Mouse (Mus musculus) fibroblast of lung, adult 2 months (primary cell): ENCODE results near the gene Kcnip1.

Source experiments
- DNase-seq: peaks from one replicate; pipeline ENCODE4 v3.0.0-alpha.2; 2011; ENCODE audit warnings: low read depth

Kcnip1 gene

GRCm38 (mm10) chr11:33751503-33751902 lies 241.4 kb downstream of the Kcnip1 start:
- no peak for DNase-seq

- no peak for DNase-seq
Observed at GRCm38 (mm10) chr11:33749979-33750378, 243.0 kb downstream of the Kcnip1 start.

- DNase-seq = no peak
Observed at GRCm38 (mm10) chr11:33749408-33749807, 243.5 kb downstream of the Kcnip1 start.

GRCm38 (mm10) chr11:33748754-33749153 lies 244.2 kb downstream of the Kcnip1 start:
- no peak for DNase-seq

GRCm38 (mm10) chr11:33747402-33747955 lies 245.5 kb downstream of the Kcnip1 start:
- no peak for DNase-seq

- no peak for DNase-seq
Observed at GRCm38 (mm10) chr11:33746402-33746801, 246.6 kb downstream of the Kcnip1 start.

- DNase-seq = no peak
Observed at GRCm38 (mm10) chr11:33745821-33746329, 247.1 kb downstream of the Kcnip1 start.

- DNase-seq = no peak
Observed at GRCm38 (mm10) chr11:33744429-33744828, 248.5 kb downstream of the Kcnip1 start.

GRCm38 (mm10) chr11:33740187-33740586 lies 252.8 kb downstream of the Kcnip1 start:
- no peak for DNase-seq

- no peak for DNase-seq
Observed at GRCm38 (mm10) chr11:33736426-33736825, 256.5 kb downstream of the Kcnip1 start.

GRCm38 (mm10) chr11:33733269-33733668 lies 259.7 kb downstream of the Kcnip1 start:
- DNase-seq = peak; percentile 22

- DNase-seq = no peak
Observed at GRCm38 (mm10) chr11:33732358-33732757, 260.6 kb downstream of the Kcnip1 start.

- DNase-seq = peak; percentile 12
Observed at GRCm38 (mm10) chr11:33721297-33721696, 271.7 kb downstream of the Kcnip1 start.

- DNase-seq = no peak
Observed at GRCm38 (mm10) chr11:33706777-33707176, 286.2 kb downstream of the Kcnip1 start.

- DNase-seq = no peak
Observed at GRCm38 (mm10) chr11:33701958-33702459, 290.9 kb downstream of the Kcnip1 start.

GRCm38 (mm10) chr11:33701236-33701957 lies 291.6 kb downstream of the Kcnip1 start:
- DNase-seq = no peak

GRCm38 (mm10) chr11:33700725-33701124 lies 292.2 kb downstream of the Kcnip1 start:
- no peak for DNase-seq

- no peak for DNase-seq
Observed at GRCm38 (mm10) chr11:33690181-33690580, 302.8 kb downstream of the Kcnip1 start.

GRCm38 (mm10) chr11:33685904-33686303 lies 307.0 kb downstream of the Kcnip1 start:
- DNase-seq = no peak

GRCm38 (mm10) chr11:33680151-33680550 lies 312.8 kb downstream of the Kcnip1 start:
- DNase-seq = no peak

GRCm38 (mm10) chr11:33670105-33670965 lies 322.6 kb downstream of the Kcnip1 start:
- DNase-seq = no peak

GRCm38 (mm10) chr11:33668376-33668775 lies 324.6 kb downstream of the Kcnip1 start:
- DNase-seq = no peak
